Mouse (Mus musculus): ENCODE results near the gene Galk2. TPM values are rescaled to one million over a fixed set of nuclear protein-coding genes. Genes with fewer than 3 reads are reported as not detected.

The Galk2 gene
- polyA plus RNA-seq, 1 experiment: not detected

GRCm38 (mm10) chr2:125914167-125914566, 55.3 kb downstream of the Galk2 start:
- Histone ChIP-seq H3K4me3 (ENCODE audit: insufficient read depth, low read depth, low read length) (no peak overlapping the region), H3K27ac (ENCODE audit: insufficient read depth, low read depth, low read length) (no peak overlapping the region), H3K4me1 (ENCODE audit: control insufficient read depth, insufficient read depth, low read length) (no peaks in the 10 kb centered on the region)
- WGBS: 68% methylated on average over 1 of the region's 1 CpGs
- TF ChIP-seq POLR2A (IDR thresholded peaks at IDR 0.05; ENCODE audit: insufficient read depth, low read depth, low read length) (no peak), CTCF (IDR thresholded peaks at IDR 0.05; ENCODE audit: insufficient read depth, low read depth, low read length) (no peak)

- H3K4me1 ChIP-seq (ENCODE audit: control insufficient read depth, insufficient read depth, low read length): no peaks in the 10 kb centered on the region
- no peak overlapping the region for H3K27ac ChIP-seq (ENCODE audit: insufficient read depth, low read depth, low read length)
- TF ChIP-seq CTCF (IDR thresholded peaks at IDR 0.05; ENCODE audit: insufficient read depth, low read depth, low read length): no peak
- no peak for TF ChIP-seq POLR2A (IDR thresholded peaks at IDR 0.05; ENCODE audit: insufficient read depth, low read depth, low read length)
- no peak overlapping the region for H3K4me3 ChIP-seq (ENCODE audit: insufficient read depth, low read depth, low read length)
Measured at GRCm38 (mm10) chr2:125914713-125915112, 55.8 kb downstream of the Galk2 start.

GRCm38 (mm10) chr2:125916652-125917296, 57.9 kb downstream of the Galk2 start:
- Histone ChIP-seq H3K27ac (ENCODE audit: insufficient read depth, low read depth, low read length) (no peak overlapping the region), H3K4me1 (ENCODE audit: control insufficient read depth, insufficient read depth, low read length) (no peaks in the 10 kb centered on the region), H3K4me3 (ENCODE audit: insufficient read depth, low read depth, low read length) (no peak overlapping the region)
- no peak for TF ChIP-seq CTCF (IDR thresholded peaks at IDR 0.05; ENCODE audit: insufficient read depth, low read depth, low read length)
- TF ChIP-seq POLR2A (IDR thresholded peaks at IDR 0.05; ENCODE audit: insufficient read depth, low read depth, low read length): no peak
- 73% methylated on average over 11 of the region's 11 CpGs for WGBS

GRCm38 (mm10) chr2:125917297-125917679, 58.4 kb downstream of the Galk2 start:
- WGBS: 73% methylated on average over 3 of the region's 3 CpGs
- Histone ChIP-seq H3K4me3 (ENCODE audit: insufficient read depth, low read depth, low read length) (no peak overlapping the region), H3K4me1 (ENCODE audit: control insufficient read depth, insufficient read depth, low read length) (no peaks in the 10 kb centered on the region), H3K27ac (ENCODE audit: insufficient read depth, low read depth, low read length) (no peak overlapping the region)
- TF ChIP-seq POLR2A (IDR thresholded peaks at IDR 0.05; ENCODE audit: insufficient read depth, low read depth, low read length) (no peak), CTCF (IDR thresholded peaks at IDR 0.05; ENCODE audit: insufficient read depth, low read depth, low read length) (no peak)

GRCm38 (mm10) chr2:125921273-125921672, 62.4 kb downstream of the Galk2 start:
- Histone ChIP-seq H3K4me3 (ENCODE audit: insufficient read depth, low read depth, low read length) (no peak overlapping the region), H3K27ac (ENCODE audit: insufficient read depth, low read depth, low read length) (no peak overlapping the region), H3K4me1 (ENCODE audit: control insufficient read depth, insufficient read depth, low read length) (no peaks in the 10 kb centered on the region)
- TF ChIP-seq POLR2A (IDR thresholded peaks at IDR 0.05; ENCODE audit: insufficient read depth, low read depth, low read length) (no peak), CTCF (IDR thresholded peaks at IDR 0.05; ENCODE audit: insufficient read depth, low read depth, low read length) (no peak)
- WGBS: 50% methylated on average over 5 of the region's 5 CpGs

- WGBS: 97% methylated on average over 5 of the region's 5 CpGs
- no peak for TF ChIP-seq CTCF (IDR thresholded peaks at IDR 0.05; ENCODE audit: insufficient read depth, low read depth, low read length)
- no peak for TF ChIP-seq POLR2A (IDR thresholded peaks at IDR 0.05; ENCODE audit: insufficient read depth, low read depth, low read length)
- Histone ChIP-seq H3K27ac (ENCODE audit: insufficient read depth, low read depth, low read length) (no peak overlapping the region), H3K4me1 (ENCODE audit: control insufficient read depth, insufficient read depth, low read length) (no peaks in the 10 kb centered on the region), H3K4me3 (ENCODE audit: insufficient read depth, low read depth, low read length) (no peak overlapping the region)
Measured at GRCm38 (mm10) chr2:125922149-125922548, 63.2 kb downstream of the Galk2 start.

- no peak for TF ChIP-seq POLR2A (IDR thresholded peaks at IDR 0.05; ENCODE audit: insufficient read depth, low read depth, low read length)
- no peak for TF ChIP-seq CTCF (IDR thresholded peaks at IDR 0.05; ENCODE audit: insufficient read depth, low read depth, low read length)
- 58% methylated on average over 4 of the region's 4 CpGs for WGBS
Measured at GRCm38 (mm10) chr2:125922877-125923276, 64.0 kb downstream of the Galk2 start.

GRCm38 (mm10) chr2:125923346-125923745, 64.4 kb downstream of the Galk2 start:
- Histone ChIP-seq H3K27ac (ENCODE audit: insufficient read depth, low read depth, low read length) (no peak overlapping the region), H3K4me3 (ENCODE audit: insufficient read depth, low read depth, low read length) (no peak overlapping the region), H3K4me1 (ENCODE audit: control insufficient read depth, insufficient read depth, low read length) (no peaks in the 10 kb centered on the region)
- 83% methylated on average over 5 of the region's 5 CpGs for WGBS
- TF ChIP-seq CTCF (IDR thresholded peaks at IDR 0.05; ENCODE audit: insufficient read depth, low read depth, low read length): no peak
- no peak for TF ChIP-seq POLR2A (IDR thresholded peaks at IDR 0.05; ENCODE audit: insufficient read depth, low read depth, low read length)

More at GRCm38 (mm10) chr2:125922877-125923276, 64.0 kb downstream of the Galk2 start:
- Histone ChIP-seq H3K4me1 (ENCODE audit: control insufficient read depth, insufficient read depth, low read length) (no peaks in the 10 kb centered on the region), H3K4me3 (ENCODE audit: insufficient read depth, low read depth, low read length) (no peak overlapping the region), H3K27ac (ENCODE audit: insufficient read depth, low read depth, low read length) (no peak overlapping the region)

GRCm38 (mm10) chr2:125924554-125924953, 65.6 kb downstream of the Galk2 start:
- TF ChIP-seq POLR2A (IDR thresholded peaks at IDR 0.05; ENCODE audit: insufficient read depth, low read depth, low read length) (no peak), CTCF (IDR thresholded peaks at IDR 0.05; ENCODE audit: insufficient read depth, low read depth, low read length) (no peak)
- Histone ChIP-seq H3K27ac (ENCODE audit: insufficient read depth, low read depth, low read length) (no peak overlapping the region), H3K4me1 (ENCODE audit: control insufficient read depth, insufficient read depth, low read length) (no peaks in the 10 kb centered on the region), H3K4me3 (ENCODE audit: insufficient read depth, low read depth, low read length) (no peak overlapping the region)
- 84% methylated on average over 1 of the region's 1 CpGs for WGBS
